Mouse (Mus musculus) left cerebral cortex, adult 8-10 months (tissue): Measurements from ENCODE around the gene Actl11. TPM values are rescaled to one million over a fixed set of nuclear protein-coding genes. Genes with fewer than 3 reads are reported as not detected.

Source experiments
- DNase-seq, 2 experiments: peaks; one replicate each; pipeline ENCODE4 v3.0.0; 2022; ENCODE audit warnings: low spot score in 2 of 2
- total RNA-seq, 4 experiments: library from RNA; stranded (reverse); gene quantifications; 2 replicates each; pipeline ENCODE4 v1.2.4; 2022

Actl11 gene
- total RNA-seq, 4 experiments from 2014 or later = not detected

DNA sequence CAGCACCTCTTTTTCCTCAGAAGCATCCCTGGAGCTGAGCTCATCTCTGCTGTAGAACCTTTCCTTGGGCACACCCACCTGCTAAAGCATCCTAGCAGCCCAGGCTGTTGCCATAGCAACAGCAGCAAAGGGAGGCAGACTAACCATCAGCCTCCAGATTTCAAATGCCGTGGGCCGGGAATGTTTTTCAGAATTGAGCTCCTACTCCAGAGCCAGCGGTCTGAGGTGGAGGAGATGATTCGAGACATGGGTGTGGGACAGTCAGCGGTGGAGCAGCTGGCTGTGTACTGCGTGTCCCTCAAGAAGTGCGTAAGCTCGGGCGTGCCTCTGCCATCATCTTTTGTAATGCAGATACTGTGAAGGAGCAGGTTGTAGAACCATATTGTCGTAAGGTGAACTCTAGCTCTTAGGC lies 33.1 kb downstream of the Actl11 start:
- peak; percentile 72 to 94 for DNase-seq

DNA sequence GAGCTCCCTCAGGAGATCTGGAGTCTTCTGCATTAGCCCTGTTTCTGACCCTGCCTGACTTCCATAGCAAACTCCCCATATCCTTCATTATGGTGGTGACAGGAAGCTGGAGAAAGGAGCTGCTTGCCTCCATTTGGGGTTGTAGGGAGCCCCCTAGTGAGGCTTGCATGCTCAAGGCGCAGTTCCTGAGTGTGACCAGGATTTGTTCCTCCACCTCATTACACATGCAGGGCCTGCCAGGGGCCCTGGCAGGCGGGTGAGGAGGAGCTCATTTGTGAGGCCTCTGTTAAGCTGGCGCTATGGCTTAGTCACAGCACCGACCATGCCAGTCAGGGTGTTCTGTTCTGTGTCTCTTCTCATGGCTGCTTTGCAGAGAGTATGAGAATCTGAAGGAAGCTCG lies 33.6 kb downstream of the Actl11 start:
- DNase-seq = peak; percentile 46 to 77

DNA sequence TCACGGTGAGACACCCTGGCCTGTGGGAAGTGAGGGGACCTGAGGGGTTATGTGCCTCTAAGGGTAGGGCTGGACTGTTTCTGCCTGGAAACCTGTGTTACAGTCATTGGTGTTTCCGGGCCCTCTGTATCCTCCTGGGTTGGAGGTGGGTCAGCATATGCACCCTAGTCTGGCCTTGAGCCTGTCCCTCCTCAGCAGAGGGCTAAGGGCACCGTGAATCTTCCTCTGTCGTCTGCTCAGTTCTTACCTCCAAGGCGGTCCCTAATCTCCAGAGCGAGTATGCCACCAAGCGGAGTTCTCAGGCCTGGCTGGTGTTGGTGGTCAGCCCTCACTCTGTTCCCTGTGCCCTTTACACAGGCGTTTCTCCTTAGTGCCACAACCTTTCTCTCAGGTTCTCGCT lies 34.6 kb downstream of the Actl11 start:
- DNase-seq = no peak

DNA sequence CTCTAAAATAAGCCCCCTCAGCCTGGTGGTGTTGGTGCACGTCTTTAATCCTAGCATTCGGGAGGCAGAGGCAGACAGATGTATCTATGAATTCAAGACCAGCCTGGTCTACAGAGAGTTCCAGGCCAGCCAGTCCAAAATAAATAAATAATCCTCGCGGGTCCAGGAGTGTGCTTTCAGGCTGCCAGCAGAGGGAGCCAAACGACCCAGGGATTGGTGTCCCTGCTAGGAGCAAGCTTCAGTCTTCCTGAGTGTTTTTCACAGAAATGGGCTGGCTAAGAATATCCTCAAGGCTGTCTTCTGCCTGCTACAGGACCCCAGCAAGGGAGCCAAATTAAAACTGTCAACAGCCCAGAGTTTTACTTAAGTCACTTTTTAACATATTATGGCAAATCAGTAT lies 35.4 kb downstream of the Actl11 start:
- DNase-seq = no peak

DNA sequence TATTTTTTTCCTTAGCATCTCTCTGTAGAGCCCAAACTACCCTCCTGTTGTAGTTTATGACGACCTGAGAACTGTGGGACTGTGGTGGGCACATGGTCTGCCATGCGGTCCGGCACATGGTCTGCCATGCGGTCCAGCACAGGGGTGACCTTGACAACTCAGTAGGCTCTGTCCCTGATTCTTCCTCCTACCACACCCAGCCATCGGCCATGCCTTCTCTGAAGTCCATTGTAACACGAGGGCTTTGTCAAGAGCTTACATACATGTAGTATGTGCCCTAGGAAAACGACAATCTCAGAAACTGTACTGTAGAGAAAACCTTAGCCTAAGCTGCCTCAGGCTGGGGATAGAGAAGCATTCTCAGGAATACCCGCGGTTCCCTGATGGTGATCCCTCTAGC lies 36.4 kb downstream of the Actl11 start:
- DNase-seq = no peak

DNA sequence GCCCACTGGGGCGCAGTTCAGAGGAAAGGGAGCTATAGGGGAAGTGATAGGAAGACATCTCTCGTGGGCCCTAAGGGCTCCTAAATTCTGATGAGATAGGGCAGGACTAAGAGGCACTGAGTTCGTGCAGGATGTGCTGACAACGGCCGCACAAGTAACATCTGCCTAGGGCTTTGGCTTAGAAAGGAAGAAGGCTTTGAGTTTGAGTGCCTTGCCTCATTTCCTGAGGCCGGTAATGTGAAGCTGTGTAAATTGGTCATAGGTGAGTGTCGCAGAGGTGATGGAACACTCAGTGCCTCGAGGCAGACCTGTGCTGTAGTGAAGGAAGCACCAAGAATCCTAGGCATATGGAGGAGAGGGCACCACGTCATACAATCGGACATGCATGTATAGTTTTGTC lies 38.4 kb downstream of the Actl11 start:
- DNase-seq = no peak

DNA sequence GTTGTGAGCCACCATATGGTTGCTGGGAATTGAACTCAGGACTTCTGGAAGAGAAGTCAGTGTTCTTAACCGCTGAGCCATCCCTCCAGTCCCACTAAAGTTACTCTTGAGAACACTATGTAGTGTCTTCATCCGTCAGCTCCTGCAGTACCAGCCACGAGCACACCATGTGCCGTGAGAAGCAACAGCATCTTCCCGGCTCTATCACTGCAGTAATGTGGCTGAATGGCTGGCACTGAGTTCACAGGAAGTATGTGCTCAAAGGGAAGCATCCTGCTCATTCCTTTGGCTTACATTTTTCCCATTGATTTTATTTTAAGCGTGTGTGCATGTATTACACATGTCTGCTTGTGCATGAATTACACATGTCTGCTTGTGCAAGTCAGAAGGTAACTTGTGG lies 39.2 kb downstream of the Actl11 start:
- no peak for DNase-seq

DNA sequence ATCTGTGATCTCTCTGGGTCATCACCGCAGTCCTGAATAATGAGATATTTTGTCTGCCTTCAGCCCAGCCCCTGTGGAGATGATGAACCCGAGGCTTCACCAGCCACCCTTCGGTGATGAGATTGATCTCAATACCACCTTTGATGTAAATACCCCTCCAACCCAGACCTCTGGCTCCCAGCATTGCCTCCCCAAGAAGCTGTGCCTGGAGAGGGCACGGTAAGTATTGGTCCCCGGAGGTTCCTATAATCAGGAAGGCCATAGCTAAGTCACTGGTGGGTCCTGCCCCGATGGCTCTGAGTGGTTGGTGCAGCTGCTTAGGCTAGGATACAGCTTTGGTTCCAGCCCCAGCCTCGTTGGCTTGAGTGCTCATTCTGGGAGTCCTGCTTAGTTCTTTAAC lies 40.3 kb downstream of the Actl11 start:
- DNase-seq = no peak

DNA sequence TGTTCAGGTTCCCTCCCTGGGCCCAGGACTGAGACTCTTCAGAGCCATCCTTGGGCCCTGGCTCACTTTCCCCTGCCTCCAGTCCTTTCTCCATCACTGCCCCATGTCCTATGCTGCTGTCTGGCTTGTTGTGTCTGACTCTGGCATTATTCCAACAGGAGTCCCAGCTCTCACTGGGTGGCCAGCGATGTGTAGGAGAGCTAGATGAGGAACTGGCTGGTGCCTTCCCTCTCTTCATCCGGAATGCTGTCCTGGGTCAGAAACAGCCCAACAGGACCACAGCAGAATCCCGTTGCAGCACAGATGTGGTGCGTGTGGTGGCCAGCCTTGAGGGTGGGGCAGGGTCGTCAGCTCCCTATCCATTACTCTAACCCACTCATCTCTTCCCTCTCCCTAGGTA lies 42.0 kb downstream of the Actl11 start:
- no peak for DNase-seq

DNA sequence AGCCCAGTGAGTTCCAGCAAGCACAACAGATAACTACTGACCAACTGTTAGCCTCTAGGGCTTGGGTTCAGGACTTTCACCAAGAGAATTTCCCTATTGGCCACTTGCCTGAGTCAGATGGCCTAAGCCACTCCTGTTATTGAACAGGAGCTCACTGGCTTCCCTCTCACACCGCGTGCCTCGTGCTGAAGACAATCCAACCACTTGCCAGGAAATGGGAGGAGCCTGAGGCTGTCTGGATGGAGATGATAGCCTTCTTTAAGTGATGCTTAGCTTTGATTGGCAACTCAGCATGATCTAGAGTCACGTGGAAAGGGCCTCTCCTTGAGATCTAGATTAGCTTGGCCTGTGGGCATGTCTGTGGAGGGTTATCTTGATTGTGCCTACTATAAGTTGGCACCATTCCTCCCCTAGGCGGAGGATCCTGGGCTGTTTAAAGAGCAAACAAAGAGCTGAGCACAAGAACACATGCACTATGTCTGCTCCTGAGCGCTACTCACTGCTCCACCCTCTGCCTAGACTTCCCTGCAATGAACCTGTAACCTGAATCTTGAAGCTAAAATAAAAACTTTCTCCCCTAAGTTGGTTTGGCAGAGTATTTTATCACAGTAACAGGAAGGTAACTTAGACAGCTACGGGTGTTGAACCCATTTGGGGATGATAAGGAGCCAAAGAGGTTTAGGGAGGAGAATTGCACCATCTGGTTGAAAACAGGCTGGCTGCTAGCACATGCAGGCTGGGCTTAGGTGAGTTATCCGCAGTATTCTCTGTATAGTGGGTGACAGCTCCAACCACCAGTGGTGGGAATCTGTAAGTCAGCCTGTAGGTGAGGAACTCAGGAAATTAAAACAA lies 43.6 kb downstream of the Actl11 start:
- DNase-seq = no peak

DNA sequence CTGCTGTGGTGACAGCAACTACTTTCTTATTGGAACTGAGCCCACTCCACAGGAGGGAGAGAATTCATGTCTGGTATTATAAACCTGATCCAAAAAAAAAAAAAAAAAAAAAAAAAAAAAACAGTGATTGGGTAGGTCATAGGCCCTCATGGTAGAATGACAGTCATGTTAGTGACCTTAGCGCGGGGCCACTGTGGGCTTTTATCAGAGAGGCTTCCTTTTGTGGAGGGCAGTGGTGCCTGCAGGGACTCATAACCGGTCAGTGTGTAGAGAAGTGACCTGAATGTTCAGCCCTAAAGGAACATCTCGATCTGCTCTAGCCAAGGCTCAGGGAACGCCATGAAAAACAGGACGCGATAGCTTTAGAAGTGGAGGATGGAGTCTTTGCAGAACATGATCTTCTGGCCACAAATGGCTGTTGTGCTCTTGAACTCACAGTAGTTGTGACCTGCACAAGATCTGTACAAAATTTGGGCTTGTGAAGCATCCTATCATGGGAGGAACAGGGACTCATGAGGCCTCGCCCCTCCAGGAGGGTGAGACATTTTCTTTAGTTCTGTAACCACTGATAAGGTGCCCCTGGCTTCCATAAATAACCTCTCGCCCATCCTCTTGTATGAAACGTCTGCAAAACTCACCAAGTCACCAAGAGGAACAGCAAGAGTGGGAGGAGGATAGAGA lies 46.4 kb downstream of the Actl11 start:
- no peak for DNase-seq

DNA sequence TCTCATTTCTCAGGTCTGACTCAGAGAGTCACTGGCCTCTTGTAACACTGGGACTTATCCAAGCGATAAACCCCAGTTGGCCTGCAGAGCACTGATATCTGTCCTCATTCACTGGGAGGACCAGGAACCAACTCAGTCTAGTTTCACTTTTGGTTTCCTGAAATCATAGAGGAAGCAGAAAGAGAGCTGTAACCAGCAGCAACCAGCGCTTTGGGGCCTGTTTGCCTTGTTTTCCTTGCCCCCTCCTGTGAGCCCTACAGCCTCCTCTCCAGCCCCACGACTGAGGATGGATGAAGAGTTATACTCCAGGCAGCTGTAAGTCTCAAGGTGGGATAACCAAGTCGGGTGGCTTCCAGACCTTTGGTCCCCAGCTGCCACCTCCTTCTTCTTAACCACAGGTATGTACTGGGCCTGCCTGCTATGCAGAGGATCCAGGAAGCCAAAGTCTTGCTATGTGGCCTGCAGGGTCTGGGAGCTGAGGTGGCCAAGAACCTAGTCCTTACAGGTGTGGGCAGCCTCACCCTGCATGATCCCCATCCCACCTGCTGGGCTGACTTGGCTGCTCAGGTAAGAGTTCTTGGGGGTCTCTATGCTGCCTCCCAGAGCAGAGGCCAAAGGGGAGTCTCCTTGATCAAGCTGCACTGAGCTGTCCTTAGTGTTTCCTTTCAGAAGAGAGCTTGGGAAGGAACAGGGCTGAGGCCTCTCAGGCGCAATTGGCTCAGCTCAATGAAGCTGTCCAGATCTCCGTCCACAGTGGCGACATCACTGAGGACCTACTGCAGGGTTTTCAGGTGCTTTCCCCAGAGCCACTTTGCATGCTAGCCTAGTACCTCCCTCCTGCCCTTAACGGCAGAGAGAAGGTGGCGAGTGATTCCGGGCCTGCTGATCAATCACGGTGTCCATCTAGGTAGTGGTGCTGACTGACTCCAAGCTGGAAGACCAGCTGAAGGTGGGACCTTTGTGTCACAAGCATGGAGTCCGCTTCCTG lies 47.4 kb downstream of the Actl11 start, which contains the start of gene Uba7:
Uba7 (plus strand) TSS at position 107 of the 988 bp plus-strand sequence.
- no peak for DNase-seq

DNA sequence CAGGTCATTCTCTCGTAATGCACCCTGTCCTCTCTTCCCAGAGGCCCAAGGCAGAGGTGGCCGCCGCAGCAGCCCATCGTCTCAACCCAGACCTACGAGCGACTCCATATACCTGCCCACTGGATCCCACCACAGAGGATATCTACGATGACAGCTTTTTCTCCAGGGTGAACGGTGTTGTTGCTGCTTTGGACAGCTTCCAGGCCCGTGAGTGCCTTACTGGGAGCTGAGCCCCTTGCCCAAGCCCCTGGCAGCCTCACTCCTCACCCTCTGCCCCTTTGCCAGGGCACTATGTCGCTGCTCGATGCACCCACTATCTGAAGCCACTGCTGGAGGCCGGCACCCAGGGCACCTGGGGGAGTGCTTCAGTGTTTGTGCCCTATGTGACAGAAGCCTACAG lies 50.5 kb downstream of the Actl11 start:
- DNase-seq = no peak

Other genes with a start within 250 kb of the Actl11 start
- gene Gnat1, start 248.8 kb upstream of the Actl11 start, total RNA-seq = 1 to 10 TPM in 1 of 4 experiments, under 1 TPM in 3; 0.32 to 1.0 (median 0.62) TPM
- gene Sema3f, start 218.0 kb upstream of the Actl11 start, total RNA-seq = 10 to 100 TPM; 14.5 to 17.6 (median 16.0) TPM
- gene Rbm5, start 157.5 kb upstream of the Actl11 start, total RNA-seq = 100 to 1,000 TPM; 117 to 136 (median 126) TPM
- gene Rbm6, start 55.2 kb upstream of the Actl11 start, total RNA-seq = 10 to 100 TPM; 56.0 to 69.3 (median 59.4) TPM
- gene Mon1a, start 40.3 kb upstream of the Actl11 start, total RNA-seq = 10 to 100 TPM; 23.7 to 27.5 (median 26.1) TPM
- 1 to 10 TPM in 2 of 4 experiments, under 1 TPM in 2; 0.72 to 1.7 (median 1.0) TPM for gene Mst1r, start 21.6 kb upstream of the Actl11 start, total RNA-seq
- gene Camkv, start 7.2 kb downstream of the Actl11 start, total RNA-seq = 100 to 1,000 TPM; 372 to 403 (median 398) TPM
- 10 to 100 TPM in 3 of 4 experiments, 1 to 10 TPM in 1; 8.6 to 11.9 (median 11.3) TPM for gene Traip, start 21.7 kb downstream of the Actl11 start, total RNA-seq
- gene Uba7, start 47.0 kb downstream of the Actl11 start, total RNA-seq = 1 to 10 TPM; 6.1 to 8.4 (median 6.7) TPM
- under 1 TPM in 2 of 4 experiments, not detected in 2; 0.30 to 0.73 TPM for gene Gm20661, start 54.6 kb downstream of the Actl11 start, total RNA-seq
- gene Inka1, start 57.4 kb downstream of the Actl11 start, total RNA-seq = 1 to 10 TPM; 3.9 to 6.8 (median 5.2) TPM
- gene Cdhr4, start 64.0 kb downstream of the Actl11 start, total RNA-seq = 1 to 10 TPM; 2.5 to 3.9 (median 3.2) TPM
- 1 to 10 TPM; 1.8 to 4.8 (median 4.3) TPM for gene Gm20662, start 67.9 kb downstream of the Actl11 start, total RNA-seq
- 100 to 1,000 TPM; 187 to 219 (median 207) TPM for gene Ip6k1, start 74.0 kb downstream of the Actl11 start, total RNA-seq
- gene Gmppb, start 120.8 kb downstream of the Actl11 start, total RNA-seq = 10 to 100 TPM; 13.9 to 17.6 (median 14.8) TPM
- 1 to 10 TPM in 2 of 4 experiments, under 1 TPM in 2; 0.70 to 1.3 (median 1.0) TPM for gene Amigo3, start 124.7 kb downstream of the Actl11 start, total RNA-seq
- not detected for gene Mst1, start 152.0 kb downstream of the Actl11 start, total RNA-seq
- gene Rnf123, start 154.9 kb downstream of the Actl11 start, total RNA-seq = 100 to 1,000 TPM; 109 to 112 (median 111) TPM
- gene Apeh, start 166.1 kb downstream of the Actl11 start, total RNA-seq = 10 to 100 TPM; 34.9 to 41.9 (median 39.3) TPM